Mouse (Mus musculus): ENCODE data around the gene Gng7. TPM values are rescaled to one million over a fixed set of nuclear protein-coding genes. Genes with fewer than 3 reads are reported as not detected.

Gng7 gene
- polyA plus RNA-seq, 1 experiment from 2014 or later: 1.3 TPM

GRCm38 (mm10) chr10:80999362-81000196 lies 15.2 kb downstream of the Gng7 start:
- Histone ChIP-seq H3K4me3 (ENCODE audit: low read depth, low read length) (no peak overlapping the region), H3K36me3 (replicated peaks; ENCODE audit: insufficient read depth, low read length) (no peaks in the 10 kb centered on the region), H3K9me3 (ENCODE audit: low read length) (no peaks in the 10 kb centered on the region), H3K4me1 (ENCODE audit: insufficient read depth) (peaks cover 7% of the 10 kb centered on the region; the same call in 1 of the 2 replicates), H3K27me3 (ENCODE audit: insufficient read depth, low read length) (peaks cover 4% of the 10 kb centered on the region), H3K4me2 (ENCODE audit: low read depth, low read length) (no peak overlapping the region), H3K9ac (replicated peaks) (no peak overlapping the region), H3K27ac (ENCODE audit: low read depth) (no peak overlapping the region)
- DNase-seq (peak; percentile 86), ATAC-seq (peak; percentile 72)
- WGBS (ENCODE audit: insufficient replicate concordance): 28% methylated on average over 37 of the region's 37 CpGs
- TF ChIP-seq CTCF (IDR thresholded peaks at IDR 0.05; ENCODE audit: low read depth) (peak; percentile 93), EP300 (IDR thresholded peaks at IDR 0.05; ENCODE audit: low read depth) (no peak)

- WGBS (ENCODE audit: insufficient replicate concordance): 6% methylated on average over 12 of the region's 12 CpGs
- peak; percentile 75 for TF ChIP-seq CTCF (IDR thresholded peaks at IDR 0.05; ENCODE audit: low read depth)
- TF ChIP-seq EP300 (IDR thresholded peaks at IDR 0.05; ENCODE audit: low read depth): no peak
- H3K4me3 ChIP-seq (ENCODE audit: low read depth, low read length): no peak overlapping the region
- H3K4me1 ChIP-seq (ENCODE audit: insufficient read depth): peaks cover 7% of the 10 kb centered on the region; the same call in 1 of the 2 replicates
- ATAC-seq: peak; percentile 24
- no peak overlapping the region for H3K27ac ChIP-seq (ENCODE audit: low read depth)
- peaks cover 5% of the 10 kb centered on the region for H3K27me3 ChIP-seq (ENCODE audit: insufficient read depth, low read length)
- H3K4me2 ChIP-seq (ENCODE audit: low read depth, low read length): no peak overlapping the region
- peak; percentile 71 for DNase-seq
- no peaks in the 10 kb centered on the region for H3K36me3 ChIP-seq (replicated peaks; ENCODE audit: insufficient read depth, low read length)
- H3K9ac ChIP-seq (replicated peaks): no peak overlapping the region
- no peaks in the 10 kb centered on the region for H3K9me3 ChIP-seq (ENCODE audit: low read length)
Measured at GRCm38 (mm10) chr10:80998778-80999177, 16.0 kb downstream of the Gng7 start.

DNA sequence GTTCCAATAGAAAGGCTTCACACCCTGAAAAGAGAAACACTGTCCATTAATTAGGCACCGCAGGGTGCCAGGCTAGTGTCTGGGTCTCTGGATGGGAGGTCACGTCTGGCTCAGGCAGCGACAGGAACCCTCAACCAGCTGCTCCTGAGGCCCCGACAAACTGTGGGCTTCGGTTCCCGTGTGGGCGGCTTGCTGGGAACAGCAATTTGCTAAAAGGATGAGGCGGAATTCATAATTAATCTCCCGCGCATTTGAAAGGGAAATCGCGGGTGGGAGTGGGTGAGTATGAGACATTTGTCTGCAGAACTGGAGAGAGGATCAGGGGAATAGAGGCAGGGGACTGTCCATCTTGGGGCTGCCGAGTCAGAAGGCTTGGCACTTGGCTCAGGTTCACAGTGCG lies 16.7 kb downstream of the Gng7 start:
- no peak overlapping the region for H3K4me2 ChIP-seq (ENCODE audit: low read depth, low read length)
- H3K4me1 ChIP-seq (ENCODE audit: insufficient read depth): peaks cover 7% of the 10 kb centered on the region; the same call in 1 of the 2 replicates
- no peak for ATAC-seq
- WGBS (ENCODE audit: insufficient replicate concordance): 47% methylated on average over 14 of the region's 14 CpGs
- H3K27me3 ChIP-seq (ENCODE audit: insufficient read depth, low read length): peaks cover 7% of the 10 kb centered on the region
- H3K27ac ChIP-seq (ENCODE audit: low read depth): no peak overlapping the region
- no peak for DNase-seq
- TF ChIP-seq EP300 (IDR thresholded peaks at IDR 0.05; ENCODE audit: low read depth) (no peak), CTCF (IDR thresholded peaks at IDR 0.05; ENCODE audit: low read depth) (no peak)
- no peak overlapping the region for H3K4me3 ChIP-seq (ENCODE audit: low read depth, low read length)
- H3K9me3 ChIP-seq (ENCODE audit: low read length): no peaks in the 10 kb centered on the region
- H3K9ac ChIP-seq (replicated peaks): no peak overlapping the region
- no peaks in the 10 kb centered on the region for H3K36me3 ChIP-seq (replicated peaks; ENCODE audit: insufficient read depth, low read length)

GRCm38 (mm10) chr10:80997332-80997731 lies 17.4 kb downstream of the Gng7 start:
- no peak for ATAC-seq
- no peak overlapping the region for H3K9ac ChIP-seq (replicated peaks)
- DNase-seq: no peak

DNA sequence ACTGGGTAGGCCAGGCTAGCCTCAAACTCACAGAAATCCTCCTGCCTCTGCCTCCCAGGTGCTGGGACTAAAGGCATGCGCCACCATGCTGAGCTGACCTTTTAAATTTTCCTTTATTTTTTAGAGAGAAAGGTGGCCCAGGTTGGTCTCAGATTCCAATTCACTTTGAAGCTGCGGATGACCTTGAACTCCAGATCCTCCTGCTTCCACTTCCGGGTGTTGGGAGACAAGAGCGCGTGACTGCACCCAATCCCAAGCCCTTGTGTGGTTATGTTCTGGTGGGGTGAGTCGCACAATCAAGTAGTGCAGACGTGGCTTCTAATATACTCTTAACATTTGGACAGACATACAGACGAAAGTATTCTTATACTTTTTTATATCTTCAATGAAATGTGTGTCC lies 18.2 kb downstream of the Gng7 start:
- no peak overlapping the region for H3K4me2 ChIP-seq (ENCODE audit: low read depth, low read length)
- DNase-seq: no peak
- H3K9ac ChIP-seq (replicated peaks): no peak overlapping the region
- H3K36me3 ChIP-seq (replicated peaks; ENCODE audit: insufficient read depth, low read length): no peaks in the 10 kb centered on the region
- H3K4me3 ChIP-seq (ENCODE audit: low read depth, low read length): no peak overlapping the region
- H3K27me3 ChIP-seq (ENCODE audit: insufficient read depth, low read length): peaks cover 8% of the 10 kb centered on the region
- H3K9me3 ChIP-seq (ENCODE audit: low read length): no peaks in the 10 kb centered on the region
- TF ChIP-seq CTCF (IDR thresholded peaks at IDR 0.05; ENCODE audit: low read depth) (no peak), EP300 (IDR thresholded peaks at IDR 0.05; ENCODE audit: low read depth) (no peak)
- peaks cover 7% of the 10 kb centered on the region; the same call in 1 of the 2 replicates for H3K4me1 ChIP-seq (ENCODE audit: insufficient read depth)
- WGBS (ENCODE audit: insufficient replicate concordance): 83% methylated on average over 8 of the region's 8 CpGs
- ATAC-seq: no peak
- H3K27ac ChIP-seq (ENCODE audit: low read depth): no peak overlapping the region

More at GRCm38 (mm10) chr10:80997332-80997731, 17.4 kb downstream of the Gng7 start:
- H3K9me3 ChIP-seq (ENCODE audit: low read length): no peaks in the 10 kb centered on the region
- H3K4me3 ChIP-seq (ENCODE audit: low read depth, low read length): no peak overlapping the region
- no peaks in the 10 kb centered on the region for H3K36me3 ChIP-seq (replicated peaks; ENCODE audit: insufficient read depth, low read length)
- H3K4me2 ChIP-seq (ENCODE audit: low read depth, low read length): no peak overlapping the region
- H3K27me3 ChIP-seq (ENCODE audit: insufficient read depth, low read length): peaks cover 8% of the 10 kb centered on the region
- TF ChIP-seq CTCF (IDR thresholded peaks at IDR 0.05; ENCODE audit: low read depth): no peak
- TF ChIP-seq EP300 (IDR thresholded peaks at IDR 0.05; ENCODE audit: low read depth): no peak
- WGBS (ENCODE audit: insufficient replicate concordance): 73% methylated on average over 8 of the region's 8 CpGs
- peaks cover 7% of the 10 kb centered on the region; the same call in 1 of the 2 replicates for H3K4me1 ChIP-seq (ENCODE audit: insufficient read depth)
- no peak overlapping the region for H3K27ac ChIP-seq (ENCODE audit: low read depth)

DNA sequence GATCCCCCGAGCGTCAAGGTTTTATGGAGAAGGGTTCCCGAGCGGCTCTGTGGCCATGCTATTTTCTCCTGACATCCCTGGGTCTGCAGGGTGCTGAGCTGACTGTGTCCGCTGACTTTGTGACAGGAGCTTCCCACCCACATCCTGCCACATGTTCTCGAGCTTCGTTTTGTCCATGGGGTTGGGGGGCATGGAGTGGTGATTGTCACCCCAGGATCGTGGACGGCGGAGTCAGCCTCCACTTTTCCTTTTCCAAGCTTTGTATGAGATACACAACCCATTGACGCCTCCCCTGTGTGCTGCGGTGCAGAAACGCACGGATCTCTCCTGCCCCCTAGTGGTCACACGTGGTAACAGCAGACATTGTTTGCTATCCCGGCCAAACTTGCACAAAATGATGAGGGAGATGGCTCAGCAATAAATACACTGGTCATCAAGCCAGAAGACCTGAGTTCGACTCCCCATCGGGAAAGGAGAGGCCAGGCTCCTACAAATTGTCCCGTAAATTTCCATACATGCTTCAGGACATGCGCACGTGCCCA lies 19.6 kb downstream of the Gng7 start:
- peak; percentile 54 for ATAC-seq
- H3K4me3 ChIP-seq (ENCODE audit: low read depth, low read length): no peak overlapping the region

More for the DNA sequence above, 19.6 kb downstream of the Gng7 start:
- TF ChIP-seq CTCF (IDR thresholded peaks at IDR 0.05; ENCODE audit: low read depth): peak; percentile 100
- TF ChIP-seq EP300 (IDR thresholded peaks at IDR 0.05; ENCODE audit: low read depth): no peak
- Histone ChIP-seq H3K27ac (ENCODE audit: low read depth) (no peak overlapping the region), H3K9me3 (ENCODE audit: low read length) (no peaks in the 10 kb centered on the region), H3K36me3 (replicated peaks; ENCODE audit: insufficient read depth, low read length) (no peaks in the 10 kb centered on the region), H3K4me2 (ENCODE audit: low read depth, low read length) (peak overlapping the region; percentile 23), H3K4me1 (ENCODE audit: insufficient read depth) (0 out of 2 replicates have a peak, but pooled peaks cover 7% of the 10 kb centered on the region), H3K9ac (replicated peaks) (no peak overlapping the region), H3K27me3 (ENCODE audit: insufficient read depth, low read length) (peaks cover 8% of the 10 kb centered on the region)
- WGBS (ENCODE audit: insufficient replicate concordance): 9% methylated on average over 21 of the region's 21 CpGs
- DNase-seq: peak; percentile 82
